Comparison of ENCODE assay signal across 1 mouse cellular context in the genomic region with DNA sequence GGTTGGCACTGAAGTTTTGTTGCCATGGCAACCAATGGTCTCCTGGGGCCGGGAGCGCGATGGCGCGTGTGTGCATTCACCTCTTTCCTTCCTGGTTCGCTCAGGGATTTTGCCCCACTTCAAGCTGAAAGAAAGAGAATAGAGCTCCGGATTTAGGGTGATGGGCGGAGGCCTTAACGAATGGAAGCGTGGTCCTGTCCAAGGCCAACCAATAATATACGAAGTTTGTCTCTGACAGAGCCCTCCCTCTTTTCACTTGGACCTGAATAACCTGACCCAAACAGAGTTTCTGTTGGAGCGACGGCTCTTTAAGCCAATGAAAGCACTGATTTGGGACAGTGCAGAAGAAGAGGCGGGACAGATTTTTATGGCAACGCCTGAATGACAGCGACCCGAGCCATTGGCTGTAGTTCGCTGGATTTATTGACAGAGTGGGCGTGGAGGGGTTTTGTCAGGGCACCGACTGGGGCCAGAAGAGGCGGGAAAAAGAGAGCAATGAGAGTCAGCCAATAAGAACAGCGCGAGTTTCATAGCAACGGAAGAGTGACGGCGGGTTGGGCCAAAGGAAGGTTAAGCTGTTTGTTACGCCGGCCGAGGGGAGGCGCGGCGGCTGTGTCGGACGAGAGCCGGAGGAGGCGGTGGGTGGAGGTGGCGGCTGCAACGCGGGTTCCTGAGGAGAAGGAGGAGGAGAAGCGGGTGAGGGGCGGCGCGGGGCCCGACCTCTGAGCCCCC.
A peak's percentile ranks its signal among the peaks of the same experiment; 100 is the strongest.
TF ChIP-seq lines count a peak whose summit lies in the region.

TSS of gene Kmt5c (plus strand) at position 572 of the 732 bp plus-strand sequence.

TF ChIP-seq in CH12.LX, 34 proteins besides CTCF, POLR2A, EP300 and RAD21 (continued from another document):
- TF ChIP-seq TBP (conservative IDR thresholded peaks at IDR 0.05; ENCODE audit: low read depth, low read length): peak; percentile 97
- peak; percentile 78 for TF ChIP-seq TCF12 (IDR thresholded peaks at IDR 0.05; ENCODE audit: low read depth, low read length)
- peak; percentile 61 for TF ChIP-seq HCFC1 (IDR thresholded peaks at IDR 0.05; ENCODE audit: low read depth, low read length)
- no peak for TF ChIP-seq PAX5 (IDR thresholded peaks at IDR 0.05; ENCODE audit: low read length)
- TF ChIP-seq ZKSCAN1 (IDR thresholded peaks at IDR 0.05; ENCODE audit: borderline replicate concordance, low read depth, low read length): no peak
- peak; percentile 62; the same call in 1 of the 2 replicates for TF ChIP-seq MAX (IDR thresholded peaks at IDR 0.05; ENCODE audit: low read length)
- no peak for TF ChIP-seq SMC3 (IDR thresholded peaks at IDR 0.05; ENCODE audit: low read depth, low read length)
- peak; percentile 86 for TF ChIP-seq SIN3A (IDR thresholded peaks at IDR 0.05; ENCODE audit: low read length)
- no peak for TF ChIP-seq JUN (IDR thresholded peaks at IDR 0.05; ENCODE audit: insufficient read depth, low read depth, low read length)
- TF ChIP-seq MAFK (IDR thresholded peaks at IDR 0.05; ENCODE audit: insufficient replicate concordance, low read length): no peak
- peak; percentile 98 for TF ChIP-seq CHD2 (IDR thresholded peaks at IDR 0.05; ENCODE audit: low read length)
- TF ChIP-seq ELF1 (IDR thresholded peaks at IDR 0.05; ENCODE audit: low read depth, low read length): peak; percentile 90
- TF ChIP-seq UBTF (IDR thresholded peaks at IDR 0.05; ENCODE audit: low read depth, low read length): no peak
- no peak for TF ChIP-seq CHD1 (IDR thresholded peaks at IDR 0.05; ENCODE audit: low read depth, low read length)
- peak; percentile 56; the same call in 1 of the 2 replicates for TF ChIP-seq MYC (IDR thresholded peaks at IDR 0.05; ENCODE audit: low read depth, low read length)
- 0 out of 2 replicates have a peak, but pooled peaks have one; percentile 27 for TF ChIP-seq NRF1 (IDR thresholded peaks at IDR 0.05; ENCODE audit: low read depth, low read length)
- TF ChIP-seq E2F4 (IDR thresholded peaks at IDR 0.05; ENCODE audit: insufficient replicate concordance, low read depth, low read length): peak; percentile 85; the same call in 1 of the 2 replicates
- no peak; the same call in 1 of the 2 replicates for TF ChIP-seq ZMIZ1 (IDR thresholded peaks at IDR 0.05; ENCODE audit: low read depth, low read length)
- peak; percentile 54; the same call in 1 of the 2 replicates for TF ChIP-seq MAZ (IDR thresholded peaks at IDR 0.05; ENCODE audit: low read depth, low read length)
- 0 out of 2 replicates have a peak, but pooled peaks have one; percentile 16 for TF ChIP-seq MEF2A (IDR thresholded peaks at IDR 0.05; ENCODE audit: borderline replicate concordance, low read depth, low read length)
TF ChIP-seq in CH12.LX: peak in this region for 18.
